Mouse (Mus musculus) retina, postnatal 7 days (tissue): ENCODE results near the gene Pi4k2b.
"Not testable (repeated sequence)": the region's sequence is repeated elsewhere in the genome, so short reads cannot be mapped to it uniquely, and the experiment has no call there.

Source experiments
- DNase-seq: peaks from one replicate; pipeline ENCODE4 v3.0.0-alpha.2; 2012; ENCODE audit warnings: low read depth, low spot score

The Pi4k2b gene

DNA sequence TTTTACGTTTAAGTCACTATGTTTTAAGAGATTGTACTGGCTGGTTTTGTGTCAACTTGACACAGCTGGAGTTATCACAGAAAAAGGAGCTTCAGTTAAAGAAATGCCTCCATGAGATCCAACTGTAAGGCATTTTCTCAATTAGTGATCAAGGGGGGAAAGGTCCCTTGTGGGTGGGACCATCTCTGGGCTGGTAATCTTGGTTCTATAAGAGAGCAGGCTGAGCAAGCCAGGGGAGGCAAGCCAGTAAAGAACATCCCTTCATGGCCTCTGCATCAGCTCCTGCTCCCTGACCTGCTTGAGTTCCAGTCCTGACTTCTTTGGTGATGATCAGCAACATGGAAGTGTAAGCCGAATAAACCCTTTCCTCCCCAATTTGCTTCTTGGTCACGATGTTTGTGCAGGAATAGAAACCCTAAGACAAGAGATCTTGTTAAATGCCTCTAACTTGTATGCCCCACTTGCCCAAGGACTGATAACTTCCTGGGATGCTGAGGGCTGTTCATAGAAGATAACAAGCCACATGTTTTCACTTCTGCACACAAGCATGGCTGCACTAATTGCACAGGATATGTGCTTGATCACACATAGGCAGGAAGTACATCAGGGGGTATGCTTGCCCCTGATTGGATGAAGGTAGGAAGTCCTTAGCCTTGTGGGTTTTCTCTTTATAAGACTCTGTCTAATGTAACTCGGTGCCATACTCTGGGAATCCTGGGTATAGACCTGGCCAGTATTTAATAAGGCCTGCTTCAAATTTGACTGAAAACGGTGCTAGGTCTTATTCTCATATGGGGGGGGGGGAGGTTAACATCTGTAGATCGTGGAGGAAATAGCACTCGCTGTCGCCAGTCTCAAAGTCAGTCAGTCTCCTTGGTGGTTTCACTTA, 35.3 kb downstream of the Pi4k2b start:
- not testable (repeated sequence) for DNase-seq

DNA sequence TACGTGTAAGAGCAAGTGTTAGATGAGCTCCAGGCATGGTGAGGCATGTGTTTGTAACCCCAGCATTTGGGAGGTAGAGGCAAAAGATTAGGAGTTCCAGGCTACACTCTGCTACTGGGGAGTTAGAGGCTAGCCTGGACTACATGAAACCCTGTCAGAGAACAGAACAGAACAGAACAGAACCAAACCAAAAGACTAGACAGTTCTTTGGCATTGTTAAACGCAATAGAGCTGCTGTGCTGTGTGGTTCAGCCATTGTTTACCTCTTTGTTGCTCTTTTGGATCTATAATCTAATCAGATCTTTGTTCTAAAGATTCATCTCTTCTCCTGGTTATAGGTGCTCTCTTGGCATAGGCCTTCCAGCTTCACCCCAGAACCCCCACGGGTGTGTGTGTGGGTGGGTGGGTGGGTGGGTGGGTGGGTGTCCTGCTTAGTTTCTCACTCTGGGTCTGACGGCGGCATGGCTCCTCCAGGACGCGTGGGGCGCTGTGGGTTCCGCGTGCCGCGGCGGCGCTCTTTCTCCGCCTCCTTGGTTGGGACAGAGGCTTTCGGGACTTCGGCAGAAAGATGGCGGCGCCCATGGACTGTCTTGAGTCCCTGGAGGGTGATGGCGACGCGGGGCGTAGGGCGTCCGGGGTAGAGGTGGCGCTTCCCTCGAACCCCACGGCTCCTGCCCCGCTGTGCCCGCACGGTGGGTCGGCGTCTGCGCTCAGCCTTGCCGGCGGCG, 41.3 kb downstream of the Pi4k2b start:
- peak; percentile 76 for DNase-seq

DNA sequence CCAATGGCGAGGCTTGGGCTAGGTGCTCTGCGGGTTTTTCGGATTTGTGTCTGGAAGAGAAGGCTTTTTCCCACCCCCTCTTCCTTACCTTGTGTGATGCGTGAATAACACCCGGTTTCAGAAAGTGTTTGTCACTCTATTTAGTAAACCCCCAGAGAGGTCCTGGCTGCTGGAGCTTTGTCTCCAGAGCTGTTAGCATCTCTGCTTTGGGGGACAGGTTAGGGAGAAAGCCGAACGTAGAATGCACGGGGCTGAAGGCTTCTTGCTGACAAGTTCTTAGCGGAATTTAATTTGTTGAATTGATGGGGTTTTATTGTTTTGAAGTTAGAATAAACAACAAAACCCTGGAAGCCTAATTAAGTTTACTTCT, 41.9 kb downstream of the Pi4k2b start:
- DNase-seq, result no peak

DNA sequence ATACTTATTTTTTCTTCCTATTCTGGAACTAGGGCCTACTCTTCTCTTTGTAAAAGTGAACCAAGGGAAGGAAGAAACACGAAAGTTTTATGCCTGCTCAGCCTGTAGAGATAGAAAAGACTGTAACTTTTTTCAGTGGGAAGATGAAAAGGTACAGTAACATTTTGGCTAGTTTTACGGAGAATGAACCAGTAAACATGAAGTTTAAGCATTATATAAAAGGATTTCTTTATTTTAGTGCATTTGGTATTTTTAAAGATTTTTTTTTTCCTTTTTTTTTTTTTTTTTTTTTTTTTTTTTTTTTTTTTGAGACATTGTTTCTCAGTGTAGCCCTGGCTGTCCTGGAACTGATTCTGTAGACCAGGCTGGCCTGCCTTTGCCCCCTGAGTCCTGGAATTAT, 42.6 kb downstream of the Pi4k2b start:
- no peak for DNase-seq

DNA sequence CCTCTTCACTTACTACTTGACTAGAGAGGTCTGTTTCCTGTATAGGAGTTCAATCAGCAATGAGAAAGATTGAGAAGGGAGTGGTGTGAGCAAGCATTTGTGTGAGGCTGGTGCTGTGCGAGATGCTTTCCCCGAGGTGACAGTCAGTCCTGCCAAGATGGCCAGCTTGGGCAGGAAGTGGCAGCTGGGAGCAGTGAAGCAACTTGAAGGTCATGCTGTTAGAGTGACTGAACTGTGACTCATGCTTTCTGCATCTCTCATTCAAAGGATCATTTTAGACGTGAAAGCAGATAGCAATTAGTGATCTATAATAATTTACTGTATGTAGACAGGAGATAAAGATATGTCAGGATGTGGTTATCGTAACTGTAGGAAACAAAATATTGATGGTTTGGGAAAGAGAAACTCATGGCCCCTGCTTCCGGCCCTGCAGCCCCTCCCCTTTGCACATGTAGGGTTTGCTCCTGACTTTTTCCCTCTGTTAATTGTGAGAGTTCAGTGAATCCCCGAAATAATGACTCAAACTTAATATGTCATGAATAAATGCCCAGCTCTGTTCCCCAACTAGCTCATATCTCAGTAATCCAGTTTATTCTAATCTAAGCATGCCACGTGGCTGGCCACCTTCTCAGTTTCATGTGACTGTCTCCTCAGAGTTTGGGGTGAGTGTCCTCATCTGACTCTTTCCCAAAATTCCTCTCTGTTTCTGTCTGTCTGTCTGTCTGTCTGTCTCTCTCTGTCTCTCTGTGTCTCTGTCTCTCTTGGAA, 45.4 kb downstream of the Pi4k2b start:
- no peak for DNase-seq

DNA sequence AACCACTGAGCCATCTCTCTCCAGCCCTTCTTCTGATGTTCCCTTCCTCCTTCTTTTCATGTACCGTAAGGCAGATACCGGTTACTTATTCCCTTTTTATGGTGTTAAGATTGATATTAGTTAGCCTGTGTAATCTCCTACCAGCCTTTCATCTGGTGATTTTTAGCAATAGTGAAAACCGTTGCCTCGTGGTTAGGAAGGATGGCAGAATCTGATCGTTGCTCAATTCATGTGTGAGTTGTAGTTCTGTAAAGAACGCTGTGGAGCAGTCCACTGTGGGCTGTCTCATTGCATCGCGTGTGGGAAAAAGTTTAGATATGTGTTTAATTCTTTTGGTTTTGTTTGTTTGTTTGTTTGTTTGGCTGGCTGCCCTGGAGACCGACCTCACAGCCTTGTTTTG, 51.9 kb downstream of the Pi4k2b start:
- DNase-seq, result no peak

DNA sequence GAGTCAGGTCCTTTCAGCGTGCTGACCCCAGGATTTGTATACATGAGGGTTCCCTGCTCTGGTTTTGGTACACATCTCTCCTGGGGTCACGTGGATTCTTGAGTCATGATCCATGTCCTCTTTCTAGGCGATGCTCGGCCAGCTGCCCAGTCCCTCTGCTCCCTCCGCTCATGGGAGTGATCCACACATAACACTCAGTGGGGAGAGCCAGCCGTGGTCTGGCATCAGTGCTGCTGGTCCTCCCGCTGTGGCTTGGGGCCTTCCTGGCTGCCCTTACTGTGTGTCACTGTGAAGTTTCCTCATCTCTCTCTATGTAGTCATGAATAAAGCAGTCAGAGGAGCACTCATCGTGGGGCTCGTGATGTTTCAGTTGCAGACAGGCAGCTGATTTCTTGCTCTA, 52.7 kb downstream of the Pi4k2b start:
- no peak for DNase-seq

DNA sequence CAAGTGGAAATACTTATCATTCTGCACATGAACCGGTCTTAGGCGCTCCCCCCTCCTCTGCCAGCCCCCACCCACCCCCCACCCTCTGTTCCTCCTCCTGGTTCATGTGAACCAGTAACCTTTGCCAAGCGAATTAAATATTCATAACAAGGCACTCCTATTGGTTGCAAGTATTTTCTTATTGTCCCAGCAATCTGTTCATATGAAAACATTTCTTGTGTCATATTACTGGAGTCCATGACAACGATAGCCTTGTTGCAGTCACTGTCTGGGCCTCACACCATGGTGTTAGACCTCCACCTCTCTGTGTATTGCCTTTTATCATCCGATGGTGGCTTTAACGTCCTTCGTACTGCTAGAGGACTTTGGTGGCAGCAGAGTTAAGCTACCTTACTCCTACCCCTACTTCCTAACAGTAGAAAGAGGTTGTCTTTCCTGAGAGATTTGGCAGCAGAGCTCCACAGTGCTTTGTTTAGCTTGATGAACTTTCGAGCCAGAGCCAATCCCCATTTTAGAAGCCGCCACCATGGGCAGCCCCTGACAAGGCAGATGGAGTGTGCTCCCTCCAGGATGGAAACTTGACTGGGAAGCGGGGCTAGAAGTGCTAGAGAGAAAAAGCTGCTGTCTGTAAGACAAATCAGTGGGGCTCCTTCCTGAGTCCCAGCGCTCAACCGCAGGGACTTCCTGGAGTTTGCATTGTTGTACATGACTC, 58.1 kb downstream of the Pi4k2b start:
- no peak for DNase-seq

DNA sequence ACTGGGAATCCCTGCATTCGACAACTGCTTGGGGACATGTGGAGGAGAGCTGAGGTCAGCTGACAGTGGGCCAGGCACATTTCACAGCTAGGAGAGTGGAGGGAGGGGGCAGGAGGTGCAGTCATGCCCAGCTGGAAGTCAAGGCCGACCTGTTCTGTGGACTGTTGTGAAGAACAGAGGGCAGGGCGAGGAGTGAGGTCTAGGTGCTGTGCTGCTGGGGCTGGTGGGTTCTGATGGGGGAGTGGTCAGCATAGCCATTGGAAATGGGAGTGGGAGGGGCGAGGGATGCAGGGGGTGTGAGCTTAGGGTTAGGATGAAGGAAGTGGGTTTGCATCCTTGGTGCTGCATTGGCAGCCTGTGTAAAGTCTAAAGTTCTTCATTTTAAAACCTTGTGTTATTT, 64.4 kb downstream of the Pi4k2b start:
- no peak for DNase-seq

DNA sequence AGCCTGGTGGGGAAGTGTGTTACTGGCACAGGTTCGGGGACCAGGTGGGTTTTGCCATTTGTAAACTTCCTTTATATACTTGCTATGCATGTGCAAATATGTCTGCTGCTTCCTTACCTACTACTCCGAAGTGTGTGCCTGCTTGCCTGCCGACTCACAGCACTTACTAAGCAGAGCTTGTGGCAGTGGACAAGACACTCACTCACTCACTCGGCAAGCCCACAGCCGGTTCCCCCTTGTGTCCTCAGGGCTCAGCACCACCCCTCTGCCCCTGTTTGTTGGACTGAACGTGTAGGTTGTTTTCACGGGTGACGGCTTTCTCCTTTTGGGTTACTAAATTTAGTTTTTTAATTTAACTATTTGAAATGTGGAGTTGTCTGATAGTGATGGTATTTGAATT, 65.0 kb downstream of the Pi4k2b start:
- DNase-seq, result no peak

DNA sequence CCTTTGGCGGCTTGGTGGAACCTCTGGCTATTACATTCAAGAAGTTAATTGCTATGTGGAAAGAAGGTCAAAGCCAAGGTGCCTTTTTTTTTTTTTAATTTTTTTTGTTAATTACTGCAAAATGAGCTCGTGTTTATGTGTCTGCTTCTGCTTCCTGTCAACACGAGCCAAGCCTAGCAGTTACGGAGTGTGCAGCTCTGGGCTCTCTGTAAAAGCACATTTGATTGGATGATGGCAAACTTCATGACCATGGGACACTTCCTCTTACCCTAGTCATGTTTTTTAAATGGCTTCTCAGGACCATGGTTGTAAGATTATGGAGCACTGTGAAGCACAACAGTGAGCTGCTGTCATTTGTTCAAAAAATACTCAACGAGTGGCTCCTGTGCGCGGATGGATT, 65.7 kb downstream of the Pi4k2b start:
- no peak for DNase-seq

DNA sequence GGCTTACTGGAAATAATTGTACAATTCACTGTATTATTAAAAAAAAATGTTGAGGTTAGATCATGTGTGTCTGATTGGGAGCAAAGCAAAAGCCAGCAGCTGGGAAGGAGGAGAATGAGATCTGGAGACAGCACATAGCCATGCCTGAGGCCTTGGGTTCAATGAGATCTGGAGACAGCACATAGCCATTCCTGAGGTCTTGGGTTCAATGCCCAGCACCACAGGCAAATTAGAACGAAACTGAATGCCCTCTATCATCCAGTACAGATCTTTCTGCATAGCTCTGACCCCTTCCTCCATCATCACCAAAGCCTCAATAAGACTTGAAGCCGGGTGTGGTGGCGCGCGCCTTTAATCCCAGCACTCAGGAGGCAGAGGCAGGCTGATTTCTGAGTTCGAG, 69.1 kb downstream of the Pi4k2b start:
- DNase-seq, result no peak

DNA sequence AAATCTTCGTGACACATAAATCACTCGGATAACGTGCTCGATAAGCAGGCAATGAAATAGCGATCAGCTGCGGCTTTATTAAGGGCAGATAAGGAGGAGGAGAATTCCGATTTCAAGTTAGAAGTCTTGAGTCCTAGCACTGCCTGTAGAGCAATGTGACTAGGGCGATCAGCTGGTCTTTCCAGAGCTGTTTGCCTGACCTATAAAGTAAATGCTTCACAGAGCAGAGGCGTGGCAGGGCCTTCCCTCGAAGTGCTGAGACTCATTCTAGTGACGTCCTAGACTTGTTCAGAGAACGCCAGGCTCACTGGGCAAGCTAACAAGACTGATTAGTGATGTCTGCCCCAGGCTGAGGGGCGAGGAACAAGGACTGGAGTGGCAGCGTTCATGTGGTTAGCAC, 69.7 kb downstream of the Pi4k2b start:
- no peak for DNase-seq

DNA sequence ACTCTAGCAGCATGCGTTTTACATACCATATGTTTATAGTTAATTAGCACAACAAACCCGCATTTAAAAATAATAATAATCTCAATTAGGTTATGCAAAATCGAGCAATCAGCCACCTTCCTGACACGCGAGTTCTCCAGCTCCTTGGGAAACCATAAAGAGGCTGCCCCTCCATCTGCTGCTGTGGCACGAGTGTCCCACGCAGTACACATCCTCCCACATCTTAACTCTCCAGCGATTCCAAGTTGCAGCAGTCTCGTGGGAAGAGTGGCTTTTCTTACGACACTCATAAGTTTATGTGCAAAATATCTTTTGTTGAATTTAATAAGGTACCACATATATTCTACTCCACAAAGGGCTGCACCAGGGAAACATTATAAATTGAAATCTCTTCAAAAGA, 71.1 kb downstream of the Pi4k2b start:
- no peak for DNase-seq

DNA sequence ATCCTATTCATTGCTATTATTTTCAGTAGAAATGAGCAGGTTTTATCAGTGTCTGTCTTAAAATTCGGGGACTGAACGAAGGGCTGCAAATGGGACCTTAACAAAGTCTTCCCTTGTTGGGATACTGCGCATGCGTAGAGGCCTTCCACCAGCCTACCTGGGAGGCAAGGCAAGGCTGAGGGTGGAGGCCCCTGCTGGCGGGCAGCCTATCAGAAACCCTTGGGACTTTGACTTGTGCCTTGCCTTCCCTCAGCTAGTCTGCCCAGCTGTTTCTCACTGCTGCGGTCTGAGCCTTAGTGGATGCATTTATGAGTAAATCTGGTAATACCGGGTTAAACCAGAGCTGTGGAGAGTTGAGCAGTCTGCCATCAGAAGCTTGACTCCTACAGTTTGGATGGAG, 71.9 kb downstream of the Pi4k2b start:
- no peak for DNase-seq

DNA sequence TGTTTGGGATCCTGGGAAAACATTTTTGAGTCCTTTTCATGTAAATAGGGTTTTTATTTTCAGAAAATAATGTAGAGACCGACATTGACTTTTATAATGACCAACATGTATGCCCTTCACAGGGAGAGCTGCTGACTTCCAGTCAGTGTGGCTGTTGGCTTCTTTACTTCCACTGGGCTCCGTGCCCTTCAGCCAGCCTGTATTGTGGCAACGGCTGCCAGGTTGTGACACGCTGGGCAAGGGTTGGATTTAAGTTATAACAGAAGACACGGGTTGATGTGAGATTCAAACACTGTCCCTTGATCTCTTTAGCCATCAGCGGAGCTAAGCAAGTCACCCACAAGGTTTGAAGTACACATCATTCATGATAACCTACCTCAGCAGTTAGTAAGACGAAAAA, 77.3 kb downstream of the Pi4k2b start:
- no peak for DNase-seq
